Mouse (Mus musculus): ENCODE data around the gene Robo2. TPM values are rescaled to one million over a fixed set of nuclear protein-coding genes. Genes with fewer than 3 reads are reported as not detected.

Gene Robo2
- polyA plus RNA-seq (2014; fragmentation: Nextera tagmentation; extraction: Ambion mirVana), result 29.6 and 32.4 TPM in 2 replicates

DNA sequence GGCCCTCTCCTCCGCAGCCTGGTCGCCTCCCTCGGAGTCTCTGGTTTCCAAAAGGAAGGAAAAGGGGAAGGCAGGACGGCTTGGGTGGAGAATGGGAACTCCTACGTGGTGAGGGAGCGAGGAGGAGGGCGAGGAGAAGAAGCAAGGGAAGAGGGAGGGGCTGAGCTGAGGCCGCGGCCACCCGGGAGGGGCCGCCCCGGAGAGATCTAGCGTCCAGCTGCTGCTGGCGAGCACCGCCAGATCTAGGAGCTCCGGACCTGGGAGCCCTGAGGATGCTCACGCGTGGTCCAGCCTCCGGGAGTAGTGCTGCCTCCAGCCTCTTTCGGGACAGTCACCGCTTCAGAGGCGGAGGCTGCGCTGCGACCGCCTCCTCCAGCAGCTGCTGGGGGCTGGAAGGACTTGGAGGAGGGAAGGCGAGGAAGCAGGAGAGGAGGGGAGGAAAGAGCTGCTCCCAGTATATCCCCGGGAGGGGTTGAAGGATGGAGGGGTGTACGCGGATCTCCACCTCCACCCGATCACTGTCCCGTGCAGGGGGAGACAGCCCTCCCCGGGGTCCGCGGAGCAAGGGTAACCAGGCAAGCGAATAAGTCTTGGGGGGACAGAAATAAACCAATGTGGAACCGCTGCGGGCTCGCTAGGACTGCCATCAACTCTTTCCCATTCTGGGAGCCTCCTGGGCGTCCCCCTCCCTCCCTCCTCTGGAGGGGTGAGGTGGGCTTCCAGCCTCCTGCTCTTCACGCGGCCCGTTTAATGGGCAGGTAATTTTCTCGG is at the start of gene Robo2:
Robo2 (minus strand) TSS at position 345 of the 771 bp plus-strand sequence.
- Histone ChIP-seq H3K4me1 (replicated peaks; ENCODE audit: control insufficient read depth, insufficient read depth, low read length) (no peaks in the 10 kb centered on the region), H3K27ac (ENCODE audit: low read depth, low read length) (no peak within 1 kb of the TSS; the same call in 1 of the 2 replicates), H3K4me2 (peak within 1 kb of the TSS; percentile 74), H3K27me3 (replicated peaks; ENCODE audit: control insufficient read depth, insufficient read depth, low read length) (peaks cover 23% of the 10 kb centered on the region), H3K4me3 (ENCODE audit: low read depth, low read length) (peak within 1 kb of the TSS; percentile 51), H3K9ac (ENCODE audit: low read depth, low read length) (peak within 1 kb of the TSS; percentile 46; the same call in 1 of the 2 replicates), H3K9me3 (ENCODE audit: control insufficient read depth, low read length) (no peaks in the 10 kb centered on the region), H3K36me3 (ENCODE audit: control insufficient read depth, insufficient read depth, low read length) (no peaks in the 10 kb centered on the region)
- ATAC-seq (replicated peaks; ENCODE audit: low FRiP score) (peak; percentile 67), DNase-seq (ENCODE audit: low spot score) (peak; percentile 65)
- under 1% methylated on average over 42 of the region's 43 CpGs for WGBS

GRCm38 (mm10) chr16:74458138-74458537 is 46.5 kb upstream of the Robo2 start:
- Histone ChIP-seq H3K9ac (ENCODE audit: low read depth, low read length) (no peak overlapping the region), H3K27me3 (replicated peaks; ENCODE audit: control insufficient read depth, insufficient read depth, low read length) (no peaks in the 10 kb centered on the region), H3K36me3 (ENCODE audit: control insufficient read depth, insufficient read depth, low read length) (no peaks in the 10 kb centered on the region), H3K4me1 (replicated peaks; ENCODE audit: control insufficient read depth, insufficient read depth, low read length) (no peaks in the 10 kb centered on the region), H3K9me3 (ENCODE audit: control insufficient read depth, low read length) (no peaks in the 10 kb centered on the region), H3K4me2 (no peak overlapping the region), H3K27ac (ENCODE audit: low read depth, low read length) (no peak overlapping the region), H3K4me3 (ENCODE audit: low read depth, low read length) (no peak overlapping the region)
- no peak for ATAC-seq (replicated peaks; ENCODE audit: low FRiP score)
- 72% methylated on average over 3 of the region's 3 CpGs for WGBS
- no peak for DNase-seq (ENCODE audit: low spot score)

- no peaks in the 10 kb centered on the region for H3K4me1 ChIP-seq (replicated peaks; ENCODE audit: control insufficient read depth, insufficient read depth, low read length)
- no peaks in the 10 kb centered on the region for H3K36me3 ChIP-seq (ENCODE audit: control insufficient read depth, insufficient read depth, low read length)
- H3K27me3 ChIP-seq (replicated peaks; ENCODE audit: control insufficient read depth, insufficient read depth, low read length), result no peaks in the 10 kb centered on the region
- ATAC-seq (replicated peaks; ENCODE audit: low FRiP score) (no peak), DNase-seq (ENCODE audit: low spot score) (no peak)
- H3K9me3 ChIP-seq (ENCODE audit: control insufficient read depth, low read length), result no peaks in the 10 kb centered on the region
- H3K4me3 ChIP-seq (ENCODE audit: low read depth, low read length), result no peak overlapping the region
- 89% methylated on average over 8 of the region's 8 CpGs for WGBS
- H3K9ac ChIP-seq (ENCODE audit: low read depth, low read length), result no peak overlapping the region
- H3K27ac ChIP-seq (ENCODE audit: low read depth, low read length), result no peak overlapping the region
- H3K4me2 ChIP-seq, result no peak overlapping the region
These were observed 46.1 kb upstream of the Robo2 start for GRCm38 (mm10) chr16:74457736-74458135.

DNA sequence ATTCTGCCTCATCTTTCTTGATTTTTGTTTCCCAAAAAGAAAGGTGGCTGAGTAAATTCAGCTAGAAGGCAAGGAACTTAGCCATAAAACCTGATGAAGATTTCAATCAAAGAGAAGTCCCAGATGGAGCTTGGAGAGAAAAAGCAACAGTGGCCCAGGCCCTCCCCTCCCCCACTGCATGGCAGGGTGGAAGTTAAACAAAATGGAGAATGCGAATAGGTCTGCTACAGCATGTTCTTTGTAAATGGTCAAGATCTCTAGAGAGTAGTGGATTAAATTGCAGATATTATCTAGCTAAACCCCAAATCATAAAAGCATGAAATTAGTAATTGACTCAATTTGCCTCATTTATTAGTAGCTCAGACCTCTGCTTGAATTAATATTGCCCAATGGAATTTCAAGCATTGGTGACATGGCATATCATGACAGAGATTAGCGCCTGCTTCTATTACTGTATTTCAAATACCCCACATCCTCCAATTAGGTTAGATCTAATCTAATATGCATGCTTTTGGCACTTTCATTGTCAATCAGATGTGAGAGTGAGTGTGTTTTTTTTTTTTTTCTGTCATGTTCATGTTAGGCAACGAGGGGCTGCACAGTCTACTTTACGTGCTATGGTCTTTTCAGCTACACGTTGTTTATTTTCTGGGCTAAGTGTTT is 45.3 kb upstream of the Robo2 start:
- 89% methylated on average over 5 of the region's 5 CpGs for WGBS
- H3K27ac ChIP-seq (ENCODE audit: low read depth, low read length), result no peak overlapping the region
- no peak for DNase-seq (ENCODE audit: low spot score)

DNA sequence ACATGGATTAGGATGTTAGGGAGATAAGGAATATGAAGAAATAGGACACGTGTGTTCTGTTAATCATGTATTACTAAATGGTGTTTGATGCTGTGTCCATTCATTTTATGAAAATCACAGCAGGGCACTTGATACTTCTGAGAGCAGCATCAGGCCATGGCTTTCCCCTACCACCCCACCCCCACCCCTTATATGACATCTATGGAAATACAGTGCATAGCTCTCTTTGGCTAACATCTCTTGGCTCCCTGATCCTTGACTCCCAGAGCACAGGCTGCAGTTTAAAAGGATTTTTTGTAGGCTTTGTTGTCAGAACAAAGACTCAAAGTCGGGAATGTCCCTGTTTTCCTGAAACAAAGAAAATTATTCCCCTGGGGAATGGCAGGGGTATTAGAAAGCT is 43.6 kb upstream of the Robo2 start:
- Histone ChIP-seq H3K4me2 (no peak overlapping the region), H3K4me3 (ENCODE audit: low read depth, low read length) (no peak overlapping the region), H3K36me3 (ENCODE audit: control insufficient read depth, insufficient read depth, low read length) (no peaks in the 10 kb centered on the region), H3K27ac (ENCODE audit: low read depth, low read length) (no peak overlapping the region), H3K9me3 (ENCODE audit: control insufficient read depth, low read length) (no peaks in the 10 kb centered on the region), H3K9ac (ENCODE audit: low read depth, low read length) (no peak overlapping the region), H3K4me1 (replicated peaks; ENCODE audit: control insufficient read depth, insufficient read depth, low read length) (no peaks in the 10 kb centered on the region), H3K27me3 (replicated peaks; ENCODE audit: control insufficient read depth, insufficient read depth, low read length) (no peaks in the 10 kb centered on the region)
- no peak for DNase-seq (ENCODE audit: low spot score)
- no peak for ATAC-seq (replicated peaks; ENCODE audit: low FRiP score)
- WGBS, result 46% methylated on average over 2 of the region's 2 CpGs

More for the DNA sequence above, 45.3 kb upstream of the Robo2 start:
- H3K27me3 ChIP-seq (replicated peaks; ENCODE audit: control insufficient read depth, insufficient read depth, low read length), result no peaks in the 10 kb centered on the region
- H3K36me3 ChIP-seq (ENCODE audit: control insufficient read depth, insufficient read depth, low read length), result no peaks in the 10 kb centered on the region
- ATAC-seq (replicated peaks; ENCODE audit: low FRiP score), result no peak
- no peaks in the 10 kb centered on the region for H3K4me1 ChIP-seq (replicated peaks; ENCODE audit: control insufficient read depth, insufficient read depth, low read length)
- H3K4me2 ChIP-seq, result no peak overlapping the region
- no peak overlapping the region for H3K9ac ChIP-seq (ENCODE audit: low read depth, low read length)
- no peak overlapping the region for H3K4me3 ChIP-seq (ENCODE audit: low read depth, low read length)
- H3K9me3 ChIP-seq (ENCODE audit: control insufficient read depth, low read length), result no peaks in the 10 kb centered on the region

GRCm38 (mm10) chr16:74448025-74448424 is 36.4 kb upstream of the Robo2 start:
- no peaks in the 10 kb centered on the region for H3K36me3 ChIP-seq (ENCODE audit: control insufficient read depth, insufficient read depth, low read length)
- H3K9ac ChIP-seq (ENCODE audit: low read depth, low read length), result no peak overlapping the region
- H3K9me3 ChIP-seq (ENCODE audit: control insufficient read depth, low read length), result no peaks in the 10 kb centered on the region
- H3K4me2 ChIP-seq, result no peak overlapping the region
- H3K27ac ChIP-seq (ENCODE audit: low read depth, low read length), result no peak overlapping the region
- no peaks in the 10 kb centered on the region for H3K4me1 ChIP-seq (replicated peaks; ENCODE audit: control insufficient read depth, insufficient read depth, low read length)
- H3K27me3 ChIP-seq (replicated peaks; ENCODE audit: control insufficient read depth, insufficient read depth, low read length), result no peaks in the 10 kb centered on the region
- ATAC-seq (replicated peaks; ENCODE audit: low FRiP score) (no peak), DNase-seq (ENCODE audit: low spot score) (no peak)
- no peak overlapping the region for H3K4me3 ChIP-seq (ENCODE audit: low read depth, low read length)
- WGBS, result 88% methylated on average over 4 of the region's 4 CpGs

- Histone ChIP-seq H3K27me3 (replicated peaks; ENCODE audit: control insufficient read depth, insufficient read depth, low read length) (no peaks in the 10 kb centered on the region), H3K4me2 (no peak overlapping the region), H3K27ac (ENCODE audit: low read depth, low read length) (no peak overlapping the region), H3K36me3 (ENCODE audit: control insufficient read depth, insufficient read depth, low read length) (no peaks in the 10 kb centered on the region), H3K4me1 (replicated peaks; ENCODE audit: control insufficient read depth, insufficient read depth, low read length) (no peaks in the 10 kb centered on the region), H3K4me3 (ENCODE audit: low read depth, low read length) (no peak overlapping the region), H3K9ac (ENCODE audit: low read depth, low read length) (no peak overlapping the region), H3K9me3 (ENCODE audit: control insufficient read depth, low read length) (no peaks in the 10 kb centered on the region)
- DNase-seq (ENCODE audit: low spot score) (no peak), ATAC-seq (replicated peaks; ENCODE audit: low FRiP score) (no peak)
- 55% methylated on average over 2 of the region's 2 CpGs for WGBS
These were observed 15.4 kb upstream of the Robo2 start for GRCm38 (mm10) chr16:74427071-74427470.

- ATAC-seq (replicated peaks; ENCODE audit: low FRiP score), result no peak
These were observed 8.7 kb upstream of the Robo2 start for GRCm38 (mm10) chr16:74420324-74420723.

More at GRCm38 (mm10) chr16:74420324-74420723, 8.7 kb upstream of the Robo2 start:
- Histone ChIP-seq H3K36me3 (ENCODE audit: control insufficient read depth, insufficient read depth, low read length) (no peaks in the 10 kb centered on the region), H3K27ac (ENCODE audit: low read depth, low read length) (no peak overlapping the region), H3K9ac (ENCODE audit: low read depth, low read length) (no peak overlapping the region), H3K27me3 (replicated peaks; ENCODE audit: control insufficient read depth, insufficient read depth, low read length) (no peaks in the 10 kb centered on the region), H3K4me1 (replicated peaks; ENCODE audit: control insufficient read depth, insufficient read depth, low read length) (no peaks in the 10 kb centered on the region), H3K4me2 (no peak overlapping the region), H3K9me3 (ENCODE audit: control insufficient read depth, low read length) (no peaks in the 10 kb centered on the region), H3K4me3 (ENCODE audit: low read depth, low read length) (no peak overlapping the region)
- no peak for DNase-seq (ENCODE audit: low spot score)
- WGBS, result 76% methylated on average over 2 of the region's 2 CpGs

Data from liver, embryonic 11.5 days (tissue).